Mouse (Mus musculus) cerebral cortex, adult 2 months (tissue): Measurements from ENCODE around the gene Tph2.

Experiments used
- WGBS: fragments of 180-500 bp; shearing (Covaris S2); methylation state at CpG from one replicate; pipeline ENCODE4 v1.1.7; 2018; 5-methylcytosine and 5-hydroxymethylcytosine counted together

The Tph2 gene

DNA sequence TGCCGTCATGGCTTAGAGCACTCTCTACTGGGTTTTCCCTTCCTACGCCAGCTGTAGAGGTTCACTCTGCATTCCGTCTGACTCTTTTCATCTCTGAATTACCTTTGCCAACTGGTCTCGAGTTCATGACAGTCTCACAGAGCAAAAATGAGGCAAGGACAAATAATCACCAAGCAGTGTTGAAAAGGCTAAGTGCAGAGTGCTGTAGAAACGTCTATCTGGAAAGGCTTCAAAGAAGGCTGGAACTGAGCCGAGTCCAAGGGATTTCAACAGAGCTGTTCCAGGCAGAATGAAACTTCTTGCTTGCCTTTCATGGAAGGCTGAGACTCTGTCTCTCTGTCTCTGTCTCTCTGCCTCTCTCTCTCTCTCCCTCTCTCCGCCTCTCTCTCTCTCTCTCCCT is 47.8 kb downstream of the Tph2 start:
- whole genome bisulfite sequencing = 53% methylated on average over 7 of the region's 7 CpGs

DNA sequence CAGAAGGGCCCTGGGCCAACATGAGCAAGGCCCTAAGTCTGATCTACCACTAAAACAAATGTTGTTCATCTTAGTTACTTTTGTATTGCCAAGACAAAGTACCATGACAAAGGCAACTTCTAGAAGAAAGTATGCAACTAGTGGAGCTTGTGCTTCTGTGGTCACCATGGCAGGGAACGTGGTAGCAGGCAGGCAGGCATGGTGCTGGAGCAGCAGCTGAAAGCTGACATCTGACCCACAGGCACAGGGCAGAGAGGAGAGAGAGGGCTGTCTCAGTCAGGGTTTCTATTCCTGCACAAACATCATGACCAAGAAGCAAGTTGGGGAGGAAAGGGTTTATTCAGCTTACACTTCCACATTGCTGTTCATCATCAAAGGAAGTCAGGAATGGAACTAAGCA is 56.9 kb downstream of the Tph2 start:
- 83% methylated on average over 1 of the region's 1 CpGs for WGBS

DNA sequence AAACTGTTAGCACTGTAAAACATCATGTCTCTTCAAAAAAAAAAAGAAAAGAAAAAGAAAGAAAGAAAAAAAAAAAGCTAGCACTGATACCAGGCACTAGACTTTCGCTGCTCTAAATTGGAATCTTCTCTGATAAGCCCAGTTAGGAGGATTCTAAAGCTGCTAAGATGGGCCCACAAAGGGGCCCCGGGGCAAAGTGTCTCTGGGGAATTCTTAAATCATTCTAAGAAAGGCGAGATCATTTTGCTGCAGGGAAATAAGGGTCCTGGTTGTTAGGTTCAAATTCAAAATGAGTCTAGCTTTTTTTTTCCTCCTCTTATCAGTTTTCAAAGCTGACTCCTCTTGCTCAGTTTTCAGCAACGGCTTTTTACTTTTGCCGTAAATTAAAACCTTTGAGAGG is 59.3 kb downstream of the Tph2 start:
- WGBS = 38% methylated on average over 5 of the region's 5 CpGs

DNA sequence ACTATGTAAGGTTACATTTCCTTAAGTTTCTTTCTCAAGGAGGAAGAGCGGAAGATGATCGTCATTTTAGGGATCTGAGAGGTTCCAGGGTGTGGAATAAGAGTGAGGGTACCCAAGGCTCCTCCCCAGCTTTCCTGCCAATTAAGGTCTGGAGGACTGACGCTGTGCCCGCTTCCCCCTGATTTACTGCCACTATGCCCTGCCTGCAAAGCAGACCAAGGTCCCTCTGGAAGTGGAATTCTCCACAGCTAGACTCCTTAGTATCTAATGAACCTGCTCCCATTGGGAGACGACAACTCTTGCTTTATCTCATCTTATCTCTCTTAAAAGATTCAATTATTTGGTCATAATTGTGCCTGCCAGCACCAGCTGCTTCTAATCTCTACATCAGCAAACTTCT is 59.8 kb downstream of the Tph2 start:
- WGBS = 75% methylated on average over 5 of the region's 5 CpGs

DNA sequence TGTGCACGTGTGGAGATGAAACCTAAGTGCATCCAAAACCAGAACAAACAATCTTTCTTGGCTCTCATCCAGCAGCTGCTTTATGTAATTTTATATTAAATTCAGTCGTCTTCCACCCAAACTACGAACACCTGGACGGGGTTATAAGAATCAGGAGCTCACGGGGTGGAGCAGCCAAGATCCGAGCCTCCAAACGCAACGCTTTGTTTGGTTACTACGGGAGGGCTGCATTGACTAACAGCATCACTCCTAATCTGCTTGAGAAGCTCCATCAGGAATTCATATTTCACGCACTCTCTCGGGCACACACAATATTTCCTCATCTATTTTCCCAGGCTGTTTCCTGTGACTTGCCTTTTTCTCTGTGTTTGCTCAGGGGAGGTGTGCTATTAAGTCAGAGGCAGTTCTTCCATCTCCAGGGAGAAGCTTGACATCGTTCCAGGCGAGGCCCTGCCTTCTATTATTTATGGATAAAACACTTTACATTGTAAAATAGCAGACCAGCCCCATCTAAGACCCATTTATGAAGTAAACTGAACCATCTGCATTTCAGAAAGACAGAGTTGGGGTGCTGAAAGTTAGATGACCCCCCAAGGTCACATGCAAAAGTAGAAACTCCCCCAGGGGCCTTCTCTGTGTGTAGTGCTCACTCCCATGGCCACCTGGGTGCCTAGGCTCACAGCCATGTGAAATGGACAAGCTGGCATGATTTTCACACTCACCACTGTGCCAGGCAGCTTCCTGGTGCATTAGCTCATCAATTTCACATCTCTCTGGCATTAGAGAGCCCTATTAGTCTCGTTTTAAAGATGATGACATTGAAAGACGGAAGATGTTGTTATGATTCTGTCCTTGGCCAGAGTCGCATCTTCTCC is 76.9 kb downstream of the Tph2 start:
- 80% methylated on average over 16 of the region's 16 CpGs for WGBS

- 52% methylated on average over 8 of the region's 8 CpGs for WGBS
Observed at GRCm38 (mm10) chr10:115104175-115104574, 80.6 kb downstream of the Tph2 start.

- WGBS = 73% methylated on average over 9 of the region's 9 CpGs
Observed at GRCm38 (mm10) chr10:115099890-115100580, 84.8 kb downstream of the Tph2 start.

DNA sequence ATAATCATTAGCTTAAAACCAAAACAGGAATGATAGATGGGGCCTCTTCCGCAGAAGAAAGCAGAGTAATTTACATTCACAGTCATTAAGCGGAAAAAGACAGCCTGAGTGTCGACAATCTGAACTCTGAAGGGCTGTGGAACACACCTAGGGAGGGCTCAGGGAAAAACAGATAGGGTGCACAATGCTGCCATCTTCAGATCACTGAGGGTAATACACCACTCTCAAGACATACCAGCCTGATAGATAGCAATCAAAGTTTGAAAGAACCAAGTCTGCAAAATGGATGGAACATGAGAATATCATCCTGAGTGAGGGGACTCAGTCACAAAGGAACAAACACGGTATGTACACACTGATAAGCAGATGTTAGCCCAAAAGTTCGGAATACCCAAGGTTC is 87.7 kb downstream of the Tph2 start:
- 11% methylated on average over 5 of the region's 5 CpGs for WGBS

DNA sequence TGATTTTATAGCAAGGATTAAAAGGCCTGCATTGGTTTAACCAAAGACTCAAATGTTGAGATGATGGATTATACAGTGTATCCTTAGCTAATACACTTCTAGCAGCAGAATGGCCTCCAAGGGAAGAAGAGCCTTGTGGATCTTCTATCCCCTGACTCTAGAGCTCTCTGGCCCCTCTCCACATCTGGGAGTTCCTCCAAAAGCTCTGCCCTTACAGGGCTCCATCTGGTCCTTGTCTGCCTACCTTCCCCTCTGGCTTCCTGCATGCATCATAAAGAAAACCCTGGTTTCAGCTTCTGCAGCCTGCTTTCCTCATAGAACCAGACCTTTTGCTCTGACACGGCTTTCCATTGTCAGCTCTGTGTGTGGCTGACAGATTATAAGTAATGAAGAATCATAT is 88.6 kb downstream of the Tph2 start:
- WGBS = 66% methylated on average over 1 of the region's 1 CpGs

DNA sequence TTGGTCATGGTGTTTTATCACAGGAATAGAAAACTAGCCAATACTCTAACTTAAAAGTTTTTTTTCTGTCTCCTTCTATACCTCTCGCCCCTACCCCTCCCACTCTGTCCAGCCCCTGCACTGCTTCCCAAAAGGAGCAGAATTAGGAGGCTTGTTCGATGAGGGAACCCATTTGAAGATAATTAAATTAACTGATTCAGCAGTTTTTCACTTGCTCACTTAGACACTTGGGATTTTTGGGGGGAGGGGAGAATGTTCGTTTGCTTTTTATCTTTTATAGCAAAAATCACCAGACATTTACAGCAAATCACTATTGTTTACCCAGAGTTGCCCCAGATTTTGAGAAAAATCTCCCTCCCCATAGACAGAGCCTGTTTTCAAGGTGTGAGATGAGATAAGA is 106.6 kb downstream of the Tph2 start:
- 58% methylated on average over 3 of the region's 3 CpGs for WGBS

- WGBS = 49% methylated on average over 8 of the region's 8 CpGs
Observed at GRCm38 (mm10) chr10:115069123-115069911, 115.5 kb downstream of the Tph2 start.

- WGBS = 65% methylated on average over 7 of the region's 7 CpGs
Observed at GRCm38 (mm10) chr10:115063936-115064335, 120.9 kb downstream of the Tph2 start.

GRCm38 (mm10) chr10:115061498-115061897 is 123.3 kb downstream of the Tph2 start:
- 85% methylated on average over 2 of the region's 2 CpGs for WGBS

GRCm38 (mm10) chr10:115060759-115061158 is 124.1 kb downstream of the Tph2 start:
- WGBS = 82% methylated on average over 7 of the region's 7 CpGs

- 44% methylated on average over 4 of the region's 4 CpGs for WGBS
Observed at GRCm38 (mm10) chr10:115051602-115052001, 133.2 kb downstream of the Tph2 start.

- 84% methylated on average over 12 of the region's 12 CpGs for WGBS
Observed at GRCm38 (mm10) chr10:115050674-115051073, 134.1 kb downstream of the Tph2 start.

DNA sequence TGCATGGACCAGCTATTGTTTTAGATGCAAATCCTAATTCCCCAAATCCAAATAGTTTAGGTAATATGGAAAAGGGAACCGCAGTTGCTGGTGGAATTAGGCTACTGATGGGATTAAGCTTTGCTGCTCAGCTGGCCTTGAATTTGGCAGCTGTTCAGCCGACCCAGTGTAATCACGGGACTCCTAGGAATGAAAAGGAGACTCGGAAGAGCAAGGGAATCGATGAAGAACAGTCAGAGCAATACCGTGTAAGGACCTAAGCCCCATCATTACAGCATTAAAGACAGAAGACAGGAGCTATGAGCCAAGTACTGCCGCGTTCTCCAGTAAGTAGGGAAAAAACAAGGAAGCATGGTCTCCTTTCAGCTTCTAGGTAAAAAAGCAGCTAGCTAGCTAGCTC is 134.6 kb downstream of the Tph2 start:
- WGBS = 42% methylated on average over 8 of the region's 8 CpGs

- 89% methylated on average over 2 of the region's 2 CpGs for WGBS
Observed at GRCm38 (mm10) chr10:115048565-115048964, 136.3 kb downstream of the Tph2 start.

DNA sequence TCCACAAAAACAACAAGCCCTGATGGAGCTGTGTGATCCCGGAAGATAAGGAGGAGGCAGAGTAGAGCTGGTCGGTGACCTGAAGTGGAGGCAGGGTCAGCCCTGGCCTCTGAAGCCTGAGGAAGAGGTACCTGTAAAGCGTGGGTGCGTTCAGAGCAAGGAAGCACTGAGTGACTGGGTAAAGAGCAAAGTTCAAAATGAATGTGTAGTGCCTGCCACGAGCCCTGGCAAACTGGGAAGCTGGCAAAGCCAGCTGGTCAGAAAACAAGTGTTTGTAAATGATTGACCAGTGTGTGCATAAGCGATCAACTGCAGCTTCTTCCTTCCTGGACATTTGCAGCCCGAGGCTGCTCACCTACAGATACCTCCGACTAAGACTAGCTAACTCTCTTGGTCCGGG is 149.1 kb downstream of the Tph2 start:
- WGBS = 94% methylated on average over 9 of the region's 9 CpGs
